Mouse (Mus musculus) thymus, adult 2 months (tissue): ENCODE data around the gene Mthfr.

ENCODE experiments used
- CTCF ChIP-seq: fragments of 200-500 bp; IDR thresholded peaks from 2 replicates; pipeline ENCODE4 v1.5.1; 2012; ENCODE audit warnings: mild to moderate bottlenecking, control low read depth, low read length, moderate library complexity, borderline replicate concordance; ENCODE audit not compliant: control insufficient read depth, poor library complexity, insufficient read depth; ENCODE audit errors: extremely low read depth
- POLR2A ChIP-seq: fragments of 200-500 bp; IDR thresholded peaks from 2 replicates; pipeline ENCODE4 v1.6.1; 2012; ENCODE audit warnings: mild to moderate bottlenecking, low read length, control low read depth, moderate library complexity; ENCODE audit not compliant: control insufficient read depth, poor library complexity, insufficient read depth; ENCODE audit errors: extremely low read depth

GRCm38 (mm10) chr4:148067346-148067745 is 28.5 kb downstream of the Mthfr start:
- TF ChIP-seq POLR2A (no peak), CTCF (no peak)
